Mouse (Mus musculus) gastrocnemius, adult 18-20 months (tissue): Measurements from ENCODE around the gene Olfr239. TPM values are rescaled to one million over a fixed set of nuclear protein-coding genes. Genes with fewer than 3 reads are reported as not detected.
"Not testable (repeated sequence)": the region's sequence is repeated elsewhere in the genome, so short reads cannot be mapped to it uniquely, and the experiment has no call there.

Experiments
- DNase-seq: peaks from one replicate; pipeline ENCODE4 v3.0.0; 2021; ENCODE audit warnings: low spot score
- long read RNA-seq, 2 experiments: library from polyadenylated mRNA; stranded (forward); transcript quantifications; one replicate each; pipeline ENCODE4 v2.0.0; 2021
- total RNA-seq, 2 experiments: library from RNA; stranded (reverse); gene quantifications; 2 replicates each; pipeline ENCODE4 v1.2.3; 2021

Olfr239 gene
- total RNA-seq: not detected
- long read RNA-seq, experiment 1: 0 reads
- long read RNA-seq, experiment 2: 0 reads

- DNase-seq: not testable (repeated sequence)
These were observed at the start of gene Olfr239 for GRCm38 (mm10) chr17:33191002-33191401. Gene Olfr239 (plus strand): TSS chr17:33191302.

- DNase-seq: not testable (repeated sequence)
These were observed 23.0 kb upstream of the Olfr239 start, which contains the start of gene Olfr55 for GRCm38 (mm10) chr17:33168147-33168546. Gene Olfr55 (plus strand): TSS chr17:33168447.

- DNase-seq: no peak
These were observed 30.5 kb downstream of the Olfr239 start, which contains the start of gene Olfr1564 for GRCm38 (mm10) chr17:33221590-33221989. Gene Olfr1564 (minus strand): TSS chr17:33221690.

- not testable (repeated sequence) for DNase-seq
These were observed 45.5 kb downstream of the Olfr239 start for GRCm38 (mm10) chr17:33236646-33237045.

Other genes starting within 250 kb of the Olfr239 start
- 1 to 10 TPM; 5.9 to 7.7 TPM for gene Cyp4f13, start 243.9 kb upstream of the Olfr239 start, total RNA-seq
- 1 to 10 TPM; 1.6 to 1.7 TPM for gene Zfp472, start 225.5 kb upstream of the Olfr239 start, total RNA-seq
- gene Zfp952, start 198.2 kb upstream of the Olfr239 start, total RNA-seq: 1 to 10 TPM; 3.6 to 4.2 TPM
- gene Zfp763, start 157.9 kb upstream of the Olfr239 start, total RNA-seq: 1 to 10 TPM; 1.8 to 2.0 TPM
- gene 4921501E09Rik, start 123.2 kb upstream of the Olfr239 start, total RNA-seq: not detected
- 1 to 10 TPM; 4.5 to 5.6 TPM for gene Zfp563, start 102.0 kb upstream of the Olfr239 start, total RNA-seq
- gene Morc2b, start 51.6 kb upstream of the Olfr239 start, total RNA-seq: under 1 TPM; 0.33 to 0.41 TPM
- not detected for gene Olfr55, start 22.9 kb upstream of the Olfr239 start, total RNA-seq
- gene Olfr1564, start 30.4 kb downstream of the Olfr239 start, total RNA-seq: under 1 TPM; 0.17 to 0.37 TPM
- gene Zfp955a, start 63.8 kb downstream of the Olfr239 start, total RNA-seq: 1 to 10 TPM; 3.8 to 3.9 TPM
- not detected for gene Olfr63, start 73.4 kb downstream of the Olfr239 start, total RNA-seq
- gene Zfp955b, start 98.2 kb downstream of the Olfr239 start, total RNA-seq: 10 to 100 TPM in 1 of 2 experiments, 1 to 10 TPM in 1; 9.7 to 10.9 TPM
- 1 to 10 TPM; 2.6 to 2.8 TPM for gene Zfp81, start 167.6 kb downstream of the Olfr239 start, total RNA-seq
- 1 to 10 TPM; 1.7 to 2.6 TPM for gene Zfp101, start 203.3 kb downstream of the Olfr239 start, total RNA-seq
- gene Actl9, start 241.6 kb downstream of the Olfr239 start, total RNA-seq: not detected